Mouse (Mus musculus) ovary, postnatal 36 days (tissue): ENCODE data around the gene Rrp7a.
A peak's percentile ranks its signal among the peaks of the same experiment; 100 is the strongest.

Source experiments
- DNase-seq: peaks from one replicate; pipeline ENCODE4 v3.0.0; 2022; ENCODE audit warnings: low spot score, mixed read lengths

Gene Rrp7a

GRCm38 (mm10) chr15:83111874-83112273, 10.7 kb downstream of the Rrp7a start:
- no peak for DNase-seq

- DNase-seq = no peak
Observed at GRCm38 (mm10) chr15:83111290-83111689, 11.3 kb downstream of the Rrp7a start.

- DNase-seq = no peak
Observed at GRCm38 (mm10) chr15:83107814-83108213, 14.8 kb downstream of the Rrp7a start.

GRCm38 (mm10) chr15:83106426-83106825, 16.2 kb downstream of the Rrp7a start:
- DNase-seq = no peak

GRCm38 (mm10) chr15:83103111-83103510, 19.5 kb downstream of the Rrp7a start:
- DNase-seq = no peak

GRCm38 (mm10) chr15:83100332-83100662, 22.3 kb downstream of the Rrp7a start:
- DNase-seq = no peak

GRCm38 (mm10) chr15:83099533-83100331, 22.9 kb downstream of the Rrp7a start:
- peak; percentile 93 for DNase-seq

GRCm38 (mm10) chr15:83095950-83096349, 26.7 kb downstream of the Rrp7a start:
- DNase-seq = no peak

GRCm38 (mm10) chr15:83093687-83094086, 28.9 kb downstream of the Rrp7a start:
- DNase-seq = no peak

- no peak for DNase-seq
Observed at GRCm38 (mm10) chr15:83090874-83091273, 31.7 kb downstream of the Rrp7a start.

- DNase-seq = no peak
Observed at GRCm38 (mm10) chr15:83089429-83089605, 33.3 kb downstream of the Rrp7a start, which contains the start of gene Serhl. Gene Serhl (plus strand): TSS chr15:83089506.

- no peak for DNase-seq
Observed at GRCm38 (mm10) chr15:83088495-83089428, 33.8 kb downstream of the Rrp7a start.

GRCm38 (mm10) chr15:83086636-83087328, 35.8 kb downstream of the Rrp7a start:
- DNase-seq = no peak

GRCm38 (mm10) chr15:83085901-83086300, 36.7 kb downstream of the Rrp7a start:
- peak; percentile 40 for DNase-seq

GRCm38 (mm10) chr15:83084022-83084640, 38.5 kb downstream of the Rrp7a start:
- DNase-seq = no peak

GRCm38 (mm10) chr15:83083530-83083929, 39.1 kb downstream of the Rrp7a start:
- no peak for DNase-seq

GRCm38 (mm10) chr15:83075607-83076525, 46.7 kb downstream of the Rrp7a start:
- DNase-seq = peak; percentile 34

- peak; percentile 33 for DNase-seq
Observed at GRCm38 (mm10) chr15:83074179-83074578, 48.4 kb downstream of the Rrp7a start.

- no peak for DNase-seq
Observed at GRCm38 (mm10) chr15:83071752-83072151, 50.8 kb downstream of the Rrp7a start.

- DNase-seq = no peak
Observed at GRCm38 (mm10) chr15:83070942-83071341, 51.7 kb downstream of the Rrp7a start.

GRCm38 (mm10) chr15:83068270-83068669, 54.3 kb downstream of the Rrp7a start:
- DNase-seq = no peak
